Mouse (Mus musculus) lung, adult 2 months (tissue): ENCODE results near the gene Cav3.

ENCODE experiments used
- CTCF ChIP-seq: fragments of 200-500 bp; IDR thresholded peaks from 2 replicates; pipeline ENCODE4 v1.5.1; 2011; ENCODE audit warnings: mild to moderate bottlenecking, low read length, control low read depth; ENCODE audit not compliant: insufficient read depth
- POLR2A ChIP-seq: fragments of 200-500 bp; IDR thresholded peaks from 2 replicates; pipeline ENCODE4 v1.6.1; 2011; ENCODE audit warnings: low read depth, mild to moderate bottlenecking, control low read depth, low read length, borderline replicate concordance; ENCODE audit errors: extremely low read depth

- TF ChIP-seq POLR2A (no peak), CTCF (no peak)
These were observed 30.7 kb downstream of the Cav3 start, which contains the start of gene Oxtr for GRCm38 (mm10) chr6:112489910-112490559.
